In genomic region chr5:47240586-47240985, GRCm38 (mm10) we compare ENCODE assay signal across 11 mouse cellular contexts.
A peak's percentile ranks its signal among the peaks of the same experiment; 100 is the strongest.
DNase-seq lines count a peak whose midpoint lies in the region; ATAC-seq and TF ChIP-seq lines count a peak whose summit lies in the region.
"Had no signal": no experiment of that assay in that cellular context is flagged by ENCODE, and none has a peak within 500 bp of the region (broad histone marks: within the 10 kb centered on the region; RNA-seq: fewer than 3 reads in every experiment).

No protein-coding gene starts in this region.

- DNase-seq in gastrocnemius, adult 2 months = no peak
- DNase-seq in gastrocnemius, postnatal 25 days = no peak
- DNase-seq in right cerebral cortex, adult 18-20 months = peak; percentile 4
- DNase-seq in right cerebral cortex, postnatal 4 days = no peak
- DNase-seq in mesoderm, embryonic 11.5 days (ENCODE audit: low read depth, low spot score) = peak; percentile 17
- DNase-seq in neural tube, embryonic 10.5 days (ENCODE audit: extremely low spot score, low spot score) = no peak
- DNase-seq in liver = no peak

- no peaks in the 10 kb centered on the region for H3K27me3 ChIP-seq in heart, embryonic 16.5 days (ENCODE audit: control insufficient read depth, insufficient read depth, low read length)
- H3K27me3 ChIP-seq: CH12.LX; limb, embryonic 12.5 days had no signal

- H3K27ac ChIP-seq in gastrocnemius, adult 2 months = peak overlapping the region; percentile 8; the same call in 1 of the 2 replicates
- H3K27ac ChIP-seq in heart, embryonic 16.5 days (ENCODE audit: low read length) = peak overlapping the region; percentile 61
- H3K27ac ChIP-seq: limb, embryonic 12.5 days had no signal

- no peak overlapping the region for H3K4me3 ChIP-seq in gastrocnemius, adult 2 months
- no peak overlapping the region for H3K4me3 ChIP-seq in heart, embryonic 16.5 days (ENCODE audit: low read length)
- H3K4me3 ChIP-seq: limb, embryonic 12.5 days had no signal

- H3K4me2 ChIP-seq in heart, embryonic 16.5 days (ENCODE audit: low read depth, low read length) = no peak overlapping the region
- H3K4me2 ChIP-seq: limb, embryonic 12.5 days had no signal

- intact Hi-C loops in gastrocnemius, adult 2 months (cut with DNase I) = no loop called here

- 45% methylated on average over 7 of the region's 7 CpGs for WGBS in heart, embryonic 16.5 days

- H3K9ac ChIP-seq in heart, embryonic 16.5 days (ENCODE audit: low read length) = no peak overlapping the region
- H3K9ac ChIP-seq: limb, embryonic 12.5 days had no signal

- H3K9me3 ChIP-seq in heart, embryonic 16.5 days (replicated peaks; ENCODE audit: control insufficient read depth, low read length) = peaks cover 5% of the 10 kb centered on the region
- H3K9me3 ChIP-seq: limb, embryonic 12.5 days had no signal

- no peaks in the 10 kb centered on the region for H3K36me3 ChIP-seq in heart, embryonic 16.5 days (ENCODE audit: control insufficient read depth, insufficient read depth)
- H3K36me3 ChIP-seq: limb, embryonic 12.5 days had no signal

- no peak for TF ChIP-seq CTCF in gastrocnemius, adult 2 months (IDR thresholded peaks at IDR 0.05)

- ATAC-seq in heart, embryonic 16.5 days (replicated peaks; ENCODE audit: extremely low read depth, insufficient read depth, low FRiP score) = peak; percentile 41
- ATAC-seq: inflammation-experienced regulatory T-cells, adult 6 months had no signal

- no peaks in the 10 kb centered on the region for H3K4me1 ChIP-seq in heart, embryonic 16.5 days (ENCODE audit: control insufficient read depth, insufficient read depth, low read length)
- H3K4me1 ChIP-seq: limb, embryonic 12.5 days had no signal

Comparison
In these comparisons a context has a peak if more than half of its experiments do, and no peak if none do; other contexts are left out.
1. DNase-seq: peak in right cerebral cortex, adult 18-20 months (single experiment) and mesoderm, embryonic 11.5 days (single experiment); none in gastrocnemius, adult 2 months (single experiment), gastrocnemius, postnatal 25 days (single experiment), right cerebral cortex, postnatal 4 days (single experiment), neural tube, embryonic 10.5 days (single experiment) and liver (single experiment).